Mouse (Mus musculus) hindbrain, embryonic 10.5 days (tissue): ENCODE measurements around the gene Srgap1. TPM values are rescaled to one million over a fixed set of nuclear protein-coding genes. Genes with fewer than 3 reads are reported as not detected.

Experiments used
- DNase-seq: peaks from one replicate; pipeline ENCODE4 v3.0.0-alpha.2; 2017; ENCODE audit warnings: low spot score
- H3K27ac ChIP-seq: fragments of 300-500 bp; sonication (generic); 2 replicates; pipeline ENCODE4 v1.5.1; 2016; ENCODE audit warnings: mild to moderate bottlenecking, moderate library complexity
- H3K27me3 ChIP-seq: fragments of 300-500 bp; sonication (generic); 2 replicates; pipeline ENCODE4 v1.6.1; 2016; ENCODE audit warnings: mild to moderate bottlenecking; ENCODE audit not compliant: poor library complexity, insufficient read depth, severe bottlenecking
- H3K36me3 ChIP-seq: fragments of 300-500 bp; sonication (generic); 2 replicates; pipeline ENCODE4 v1.6.1; 2016; ENCODE audit warnings: mild to moderate bottlenecking, moderate library complexity
- H3K4me1 ChIP-seq: fragments of 300-500 bp; sonication (generic); replicated peaks from 2 replicates; pipeline ENCODE4 v1.6.1; 2016; ENCODE audit warnings: mild to moderate bottlenecking
- H3K4me3 ChIP-seq: fragments of 300-500 bp; sonication (generic); 2 replicates; pipeline ENCODE4 v1.5.1; 2016; ENCODE audit warnings: mild to moderate bottlenecking, moderate library complexity
- H3K9me3 ChIP-seq: fragments of 300-500 bp; sonication (generic); 2 replicates; pipeline ENCODE4 v1.6.1; 2016; ENCODE audit warnings: mild to moderate bottlenecking, moderate library complexity
- WGBS: fragments of 180-500 bp; shearing (Covaris S2); methylation state at CpG from one replicate; pipeline ENCODE4 v1.1.7; 2016; 5-methylcytosine and 5-hydroxymethylcytosine counted together
- polyA plus RNA-seq: library from polyadenylated mRNA; unstranded; fragments of >200 nt; fragmentation: Nextera tagmentation; extraction: Ambion mirVana; gene quantifications from 2 replicates; pipeline ENCODE4 v1.2.1, GENCODE M21; 2016

The Srgap1 gene
- polyA plus RNA-seq, 1 experiment from 2014 or later, result 17.8 TPM

DNA sequence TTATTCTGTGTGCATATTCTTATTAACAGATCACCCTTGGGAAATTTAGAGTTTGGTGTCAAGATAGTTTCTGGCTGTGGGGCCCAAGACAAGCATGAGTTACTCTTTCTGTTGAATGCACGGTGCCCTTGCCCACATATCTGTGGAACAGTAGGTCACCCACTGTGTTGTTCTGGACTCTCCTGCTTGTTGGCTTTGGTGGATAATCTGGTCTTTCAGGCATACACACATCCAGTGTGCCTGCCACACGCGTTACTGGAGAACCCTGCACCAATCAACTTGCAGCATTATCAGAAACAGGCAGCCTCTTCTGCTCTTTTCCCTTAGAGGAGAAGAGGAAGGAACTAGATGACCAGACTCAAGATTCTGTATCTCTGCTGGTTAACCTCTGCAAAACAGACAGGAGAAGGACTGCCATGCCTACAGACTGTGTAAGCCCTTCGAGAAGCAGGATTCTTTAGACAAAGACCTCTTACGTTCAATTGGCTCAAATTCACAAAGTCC, 217.3 kb downstream of the Srgap1 start:
- peaks cover 19% of the 10 kb centered on the region for H3K36me3 ChIP-seq
- no peaks in the 10 kb centered on the region for H3K9me3 ChIP-seq
- peaks cover 17% of the 10 kb centered on the region for H3K4me1 ChIP-seq
- WGBS, result 82% methylated on average over 5 of the region's 5 CpGs
- no peak for DNase-seq
- H3K27me3 ChIP-seq, result no peaks in the 10 kb centered on the region
- peak overlapping the region; percentile 57; the same call in 1 of the 2 replicates for H3K27ac ChIP-seq
- no peak overlapping the region for H3K4me3 ChIP-seq

DNA sequence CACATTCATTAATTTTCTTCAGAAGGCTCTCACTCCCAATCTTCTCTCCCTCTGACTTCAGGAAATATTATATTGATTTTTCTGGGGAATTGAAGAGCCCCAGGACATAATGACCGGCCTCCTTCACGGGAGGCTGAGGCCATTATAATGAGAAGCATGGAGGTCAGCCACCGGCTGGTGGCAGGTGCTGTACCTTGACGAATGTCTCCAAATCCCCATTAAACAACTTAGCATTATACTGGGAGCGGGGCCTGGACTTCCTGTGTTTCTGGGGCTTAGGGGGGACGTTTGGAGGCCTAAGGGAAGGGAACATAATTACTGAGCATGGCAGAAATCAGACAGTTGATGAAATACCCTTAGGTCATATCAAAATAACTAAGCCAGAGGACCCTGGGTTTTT, 218.1 kb downstream of the Srgap1 start:
- H3K9me3 ChIP-seq, result no peaks in the 10 kb centered on the region
- DNase-seq, result no peak
- H3K27ac ChIP-seq, result no peak overlapping the region
- H3K36me3 ChIP-seq, result peaks cover 20% of the 10 kb centered on the region; the same call in 1 of the 2 replicates
- H3K4me3 ChIP-seq, result no peak overlapping the region
- WGBS, result 61% methylated on average over 6 of the region's 6 CpGs
- no peaks in the 10 kb centered on the region for H3K27me3 ChIP-seq
- peaks cover 17% of the 10 kb centered on the region for H3K4me1 ChIP-seq

DNA sequence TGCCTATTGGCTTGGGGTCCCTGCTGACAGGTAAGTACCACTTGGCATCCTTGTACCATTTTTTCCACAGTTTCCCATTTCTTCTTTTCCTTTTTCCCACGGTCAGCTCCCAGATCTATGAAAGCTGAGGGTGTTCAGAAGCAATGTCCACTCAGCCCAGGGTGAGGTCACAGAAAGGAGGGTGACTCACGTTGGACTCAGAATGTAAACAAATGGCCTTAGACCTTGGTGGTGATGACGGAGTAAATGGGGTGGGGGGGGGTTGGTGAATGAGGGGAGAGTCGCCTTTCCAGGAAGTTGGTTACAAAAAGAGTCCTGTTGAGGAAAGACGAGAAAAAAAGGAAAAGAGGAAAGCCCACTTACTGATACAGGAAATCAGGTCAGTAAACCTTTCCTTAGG, 224.4 kb downstream of the Srgap1 start:
- no peaks in the 10 kb centered on the region for H3K9me3 ChIP-seq
- no peak overlapping the region for H3K4me3 ChIP-seq
- DNase-seq, result no peak
- no peak overlapping the region for H3K27ac ChIP-seq
- 68% methylated on average over 5 of the region's 5 CpGs for WGBS
- H3K36me3 ChIP-seq, result peaks cover 45% of the 10 kb centered on the region
- H3K4me1 ChIP-seq, result peaks cover 14% of the 10 kb centered on the region; the same call in 1 of the 2 replicates
- no peaks in the 10 kb centered on the region for H3K27me3 ChIP-seq

DNA sequence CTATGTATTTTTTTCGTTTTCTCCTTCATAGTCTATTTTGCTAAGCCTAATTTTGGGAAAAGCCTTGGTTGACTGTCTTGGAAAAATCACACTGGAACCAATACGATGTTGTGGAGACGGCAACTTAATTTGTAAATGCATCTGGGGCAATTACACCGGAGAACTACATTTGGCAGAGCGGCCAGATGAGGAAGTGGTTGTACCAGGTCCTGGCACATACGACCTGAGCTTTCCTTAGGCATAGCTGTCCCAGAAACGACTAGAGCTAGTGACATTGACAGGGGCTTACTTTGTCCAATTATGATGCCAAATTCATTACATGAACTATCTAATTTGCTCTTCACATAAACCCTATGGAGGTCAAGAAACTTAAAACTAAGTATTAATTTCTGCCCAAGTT, 226.3 kb downstream of the Srgap1 start:
- peaks cover 16% of the 10 kb centered on the region; the same call in 1 of the 2 replicates for H3K4me1 ChIP-seq
- DNase-seq, result no peak
- 89% methylated on average over 7 of the region's 7 CpGs for WGBS
- no peak overlapping the region for H3K27ac ChIP-seq
- no peak overlapping the region for H3K4me3 ChIP-seq
- no peaks in the 10 kb centered on the region for H3K27me3 ChIP-seq
- H3K36me3 ChIP-seq, result peaks cover 45% of the 10 kb centered on the region
- no peaks in the 10 kb centered on the region for H3K9me3 ChIP-seq

DNA sequence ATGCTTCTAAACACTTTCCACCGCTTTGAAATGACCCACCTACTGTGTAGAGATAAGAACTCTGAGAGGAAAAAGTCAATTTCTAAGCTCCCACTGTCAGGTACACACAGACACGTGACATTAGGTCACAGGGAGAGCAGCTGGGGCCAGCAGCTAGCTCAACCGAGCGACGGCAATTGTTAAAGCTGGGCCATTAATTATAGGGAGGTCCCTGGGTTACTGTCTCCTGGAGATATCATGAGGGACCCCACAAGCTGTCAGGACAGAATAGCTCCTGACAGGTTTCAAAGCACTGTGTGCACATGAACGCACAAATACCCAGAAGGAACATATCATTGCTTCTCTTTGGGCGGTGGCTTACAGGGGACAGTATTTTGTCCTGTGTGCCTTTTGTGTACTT, 229.1 kb downstream of the Srgap1 start:
- Histone ChIP-seq H3K4me1 (peaks cover 16% of the 10 kb centered on the region; the same call in 1 of the 2 replicates), H3K36me3 (peaks cover 31% of the 10 kb centered on the region), H3K27me3 (no peaks in the 10 kb centered on the region), H3K27ac (no peak overlapping the region), H3K4me3 (no peak overlapping the region), H3K9me3 (no peaks in the 10 kb centered on the region)
- DNase-seq, result no peak
- WGBS, result 57% methylated on average over 7 of the region's 7 CpGs

DNA sequence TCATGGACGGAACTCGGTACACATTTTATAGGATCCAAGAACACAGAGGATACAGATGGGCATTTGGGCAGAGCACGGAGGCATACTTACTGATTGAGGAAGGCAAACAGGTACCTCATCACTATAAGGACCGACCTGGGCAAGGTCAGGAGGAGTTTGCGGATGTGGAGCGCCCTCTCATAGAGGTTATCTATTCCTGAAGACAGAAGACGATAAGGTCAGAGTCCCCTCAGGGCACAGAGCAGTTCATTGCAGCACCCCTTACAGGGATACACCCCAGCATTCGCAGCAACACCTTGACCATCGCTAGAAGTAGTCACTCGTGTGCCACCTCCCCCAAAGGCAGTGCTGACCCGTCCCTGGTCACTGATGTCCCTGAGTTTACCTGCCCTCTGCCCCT, 239.3 kb downstream of the Srgap1 start:
- Histone ChIP-seq H3K27ac (no peak overlapping the region), H3K9me3 (no peaks in the 10 kb centered on the region), H3K4me3 (no peak overlapping the region), H3K4me1 (peaks cover 17% of the 10 kb centered on the region), H3K27me3 (no peaks in the 10 kb centered on the region), H3K36me3 (peaks cover 18% of the 10 kb centered on the region)
- 94% methylated on average over 11 of the region's 11 CpGs for WGBS
- DNase-seq, result no peak

DNA sequence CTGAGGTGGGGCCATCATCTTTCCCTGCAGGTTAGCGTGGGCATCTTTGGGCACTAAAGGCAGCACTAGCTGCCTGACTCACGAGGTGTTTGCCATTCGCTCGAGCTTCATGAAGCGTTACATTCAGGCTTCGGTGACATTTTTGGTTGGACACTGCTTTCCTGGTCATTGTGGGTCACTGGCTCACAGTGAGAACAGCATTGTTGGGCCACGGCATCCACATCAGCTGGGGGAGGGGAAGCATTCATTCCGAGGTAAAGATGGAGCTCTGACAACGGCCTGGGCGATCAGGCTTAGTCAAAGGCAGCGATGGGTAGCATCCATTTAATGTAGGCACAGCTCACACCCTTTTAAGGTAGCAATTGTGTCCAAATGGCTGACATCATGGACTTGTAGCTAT, 240.3 kb downstream of the Srgap1 start:
- H3K27ac ChIP-seq, result 0 out of 2 replicates have a peak overlapping the region, but pooled peaks have one; percentile 6
- no peaks in the 10 kb centered on the region for H3K9me3 ChIP-seq
- no peaks in the 10 kb centered on the region for H3K27me3 ChIP-seq
- H3K36me3 ChIP-seq, result peaks cover 26% of the 10 kb centered on the region
- H3K4me1 ChIP-seq, result peaks cover 17% of the 10 kb centered on the region
- WGBS, result 38% methylated on average over 11 of the region's 11 CpGs
- no peak overlapping the region for H3K4me3 ChIP-seq
- DNase-seq, result peak; percentile 45

DNA sequence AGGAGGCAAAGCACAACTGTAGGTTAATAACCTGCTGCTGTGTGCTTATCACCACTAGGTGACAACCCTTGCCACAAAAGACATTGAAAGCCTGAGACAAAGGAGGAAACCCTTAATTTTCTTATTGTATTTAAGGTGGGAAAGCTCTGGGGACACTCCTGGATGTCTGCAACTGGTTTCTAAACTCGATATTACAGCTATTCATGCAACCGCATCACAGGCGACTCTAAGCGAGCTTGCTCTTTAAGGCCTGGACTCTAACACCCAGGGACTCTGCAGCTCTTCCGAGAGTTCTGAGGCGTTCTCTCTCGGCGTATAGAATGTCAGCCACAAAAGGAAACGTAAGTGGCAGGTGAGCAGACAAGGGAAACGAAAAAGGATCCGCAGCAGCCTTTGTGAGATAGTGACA, 241.2 kb downstream of the Srgap1 start:
- H3K9me3 ChIP-seq, result no peaks in the 10 kb centered on the region
- peaks cover 17% of the 10 kb centered on the region for H3K4me1 ChIP-seq
- H3K27me3 ChIP-seq, result no peaks in the 10 kb centered on the region
- H3K27ac ChIP-seq, result no peak overlapping the region
- H3K36me3 ChIP-seq, result peaks cover 31% of the 10 kb centered on the region
- DNase-seq, result no peak
- WGBS, result 64% methylated on average over 11 of the region's 11 CpGs
- no peak overlapping the region for H3K4me3 ChIP-seq

DNA sequence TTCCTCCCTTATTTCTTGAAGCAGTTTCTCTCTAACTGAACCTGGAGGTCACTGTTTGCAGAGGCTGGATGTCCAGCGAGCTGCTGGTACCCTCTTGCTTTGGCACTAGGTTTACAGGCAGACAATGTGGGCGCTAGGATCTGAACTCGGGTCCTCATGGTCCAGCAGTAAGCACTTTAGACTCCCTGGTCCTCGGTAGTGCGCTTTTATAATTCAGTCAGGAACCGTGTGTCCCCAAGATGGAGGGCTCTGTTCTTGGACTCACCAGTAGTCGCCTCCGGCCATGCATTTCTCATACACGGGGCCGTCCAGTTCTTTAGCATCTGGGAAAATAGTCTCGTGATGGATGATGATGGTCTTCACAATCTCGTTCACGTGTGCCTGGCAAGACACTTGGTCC, 242.6 kb downstream of the Srgap1 start:
- Histone ChIP-seq H3K27ac (no peak overlapping the region), H3K4me1 (peaks cover 17% of the 10 kb centered on the region), H3K9me3 (no peaks in the 10 kb centered on the region), H3K4me3 (no peak overlapping the region), H3K27me3 (no peaks in the 10 kb centered on the region), H3K36me3 (peaks cover 42% of the 10 kb centered on the region)
- no peak for DNase-seq
- 93% methylated on average over 13 of the region's 13 CpGs for WGBS

DNA sequence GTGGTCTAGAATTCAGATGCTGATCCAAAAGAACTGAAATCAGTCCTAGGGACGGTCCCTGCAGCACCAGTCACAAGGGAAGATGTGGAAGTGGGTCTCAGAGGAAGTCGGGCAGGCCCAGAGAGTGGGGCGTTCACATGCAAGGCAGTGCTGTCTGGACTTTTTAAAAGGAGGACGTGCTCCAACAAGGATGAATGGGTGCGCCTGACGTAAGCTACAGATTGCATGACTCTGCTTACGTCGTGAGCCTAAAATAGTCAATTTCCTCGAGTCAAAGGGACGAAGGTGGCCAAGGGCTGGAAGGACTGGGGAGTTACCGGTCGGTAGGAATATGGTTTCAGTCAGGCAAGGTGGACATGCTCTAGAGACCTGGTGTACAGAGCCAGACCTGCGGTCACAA, 247.1 kb downstream of the Srgap1 start:
- DNase-seq, result no peak
- WGBS, result 93% methylated on average over 13 of the region's 13 CpGs
- Histone ChIP-seq H3K36me3 (peaks cover 68% of the 10 kb centered on the region), H3K27ac (no peak overlapping the region), H3K9me3 (no peaks in the 10 kb centered on the region), H3K4me1 (peaks cover 6% of the 10 kb centered on the region; the same call in 1 of the 2 replicates), H3K27me3 (no peaks in the 10 kb centered on the region), H3K4me3 (no peak overlapping the region)

DNA sequence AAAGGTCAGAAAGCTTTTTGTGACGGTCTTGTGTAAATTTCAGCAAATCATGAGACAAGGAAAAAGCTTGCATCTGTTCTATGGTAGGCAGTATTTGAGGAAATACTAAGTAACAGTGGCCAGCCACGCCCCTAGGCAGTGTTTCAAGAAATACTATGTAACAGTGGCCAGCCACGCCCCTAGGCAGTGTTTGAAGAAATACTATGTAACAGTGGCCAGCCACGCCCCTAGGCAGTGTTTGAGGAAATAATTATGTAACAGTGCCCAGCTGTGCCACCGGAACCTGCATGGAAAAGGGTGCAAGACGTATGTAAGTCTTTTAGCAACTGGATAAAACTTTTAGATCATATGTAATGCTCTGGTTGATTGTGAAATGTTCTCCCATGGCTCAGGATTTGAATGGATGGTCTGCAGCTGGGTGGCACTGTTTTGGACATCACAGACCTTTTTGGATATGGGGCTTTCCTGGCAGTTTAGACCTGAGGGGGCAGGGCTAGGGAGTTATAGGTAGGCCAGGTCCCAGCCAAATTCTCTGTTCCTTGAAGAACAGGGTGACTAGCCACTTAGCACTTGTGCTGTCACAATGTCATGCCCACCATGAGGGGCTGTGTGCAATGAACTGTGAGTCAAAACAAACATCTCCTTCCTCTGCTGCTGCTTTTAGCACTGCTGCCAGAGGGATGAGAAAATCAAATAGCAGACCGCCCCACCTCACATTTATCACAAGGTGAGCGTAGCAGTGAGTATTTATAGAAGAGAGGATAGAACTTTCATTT, 250.9 kb downstream of the Srgap1 start:
- Histone ChIP-seq H3K36me3 (peaks cover 62% of the 10 kb centered on the region), H3K27me3 (no peaks in the 10 kb centered on the region), H3K27ac (no peak overlapping the region), H3K9me3 (no peaks in the 10 kb centered on the region), H3K4me3 (no peak overlapping the region), H3K4me1 (peaks cover 15% of the 10 kb centered on the region)
- DNase-seq, result no peak
- 82% methylated on average over 8 of the region's 8 CpGs for WGBS

DNA sequence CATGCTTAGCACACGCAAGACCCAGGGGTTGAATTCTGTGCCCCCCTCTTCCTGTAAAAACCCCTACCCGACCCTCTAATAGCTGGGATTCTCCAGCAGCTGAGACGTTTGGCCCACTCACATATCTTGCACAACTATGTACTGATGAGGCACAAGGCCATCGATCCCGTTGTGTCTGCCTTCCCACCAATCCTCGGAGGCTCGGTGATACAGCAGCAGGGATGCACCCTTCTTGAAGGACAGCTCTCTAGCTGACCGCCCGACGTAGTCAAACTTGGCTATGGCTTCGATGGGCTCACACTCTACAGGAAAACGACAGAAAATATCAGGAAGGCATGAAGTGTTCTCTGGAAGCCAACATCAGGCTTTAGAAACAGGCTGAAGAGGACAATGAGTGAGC, 252.6 kb downstream of the Srgap1 start:
- peaks cover 47% of the 10 kb centered on the region for H3K36me3 ChIP-seq
- WGBS, result 95% methylated on average over 12 of the region's 12 CpGs

DNA sequence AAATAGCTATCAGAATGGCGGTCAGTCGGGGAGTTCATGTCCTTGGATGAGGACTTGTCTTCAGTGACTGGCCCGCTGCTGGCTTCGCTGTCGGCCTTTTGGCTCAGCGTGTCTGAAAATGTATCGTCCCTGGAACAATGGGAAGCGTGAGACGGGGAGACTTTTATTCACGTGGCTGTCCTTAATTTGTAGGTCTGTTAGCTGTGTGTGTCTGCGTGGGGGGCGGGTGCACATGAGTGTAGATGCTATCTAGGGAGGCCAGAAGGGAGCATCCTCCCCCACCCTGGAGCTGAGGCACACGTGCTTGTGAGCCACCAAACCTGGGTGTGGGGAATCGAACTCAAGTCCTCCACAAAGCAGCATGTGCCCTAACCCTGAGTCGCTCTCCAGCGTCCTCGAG, 254.5 kb downstream of the Srgap1 start:
- no peak for DNase-seq

More for the DNA sequence above, 252.6 kb downstream of the Srgap1 start:
- Histone ChIP-seq H3K4me3 (no peak overlapping the region), H3K27me3 (no peaks in the 10 kb centered on the region), H3K27ac (no peak overlapping the region), H3K9me3 (no peaks in the 10 kb centered on the region), H3K4me1 (peaks cover 32% of the 10 kb centered on the region)
- no peak for DNase-seq

More for the DNA sequence above, 254.5 kb downstream of the Srgap1 start:
- Histone ChIP-seq H3K36me3 (peaks cover 41% of the 10 kb centered on the region), H3K9me3 (no peaks in the 10 kb centered on the region), H3K27me3 (no peaks in the 10 kb centered on the region), H3K4me3 (no peak overlapping the region), H3K4me1 (peaks cover 33% of the 10 kb centered on the region), H3K27ac (0 out of 2 replicates have a peak overlapping the region, but pooled peaks have one; percentile 56)
- 84% methylated on average over 17 of the region's 17 CpGs for WGBS
